Mouse (Mus musculus): Measurements from ENCODE around the gene Dclk3. TPM values are rescaled to one million over a fixed set of nuclear protein-coding genes. Genes with fewer than 3 reads are reported as not detected.

Dclk3 gene
- not detected in 2 replicates for polyA plus RNA-seq (2012; ENCODE audit: insufficient read depth, insufficient read length, low replicate concordance, missing spikeins)

DNA sequence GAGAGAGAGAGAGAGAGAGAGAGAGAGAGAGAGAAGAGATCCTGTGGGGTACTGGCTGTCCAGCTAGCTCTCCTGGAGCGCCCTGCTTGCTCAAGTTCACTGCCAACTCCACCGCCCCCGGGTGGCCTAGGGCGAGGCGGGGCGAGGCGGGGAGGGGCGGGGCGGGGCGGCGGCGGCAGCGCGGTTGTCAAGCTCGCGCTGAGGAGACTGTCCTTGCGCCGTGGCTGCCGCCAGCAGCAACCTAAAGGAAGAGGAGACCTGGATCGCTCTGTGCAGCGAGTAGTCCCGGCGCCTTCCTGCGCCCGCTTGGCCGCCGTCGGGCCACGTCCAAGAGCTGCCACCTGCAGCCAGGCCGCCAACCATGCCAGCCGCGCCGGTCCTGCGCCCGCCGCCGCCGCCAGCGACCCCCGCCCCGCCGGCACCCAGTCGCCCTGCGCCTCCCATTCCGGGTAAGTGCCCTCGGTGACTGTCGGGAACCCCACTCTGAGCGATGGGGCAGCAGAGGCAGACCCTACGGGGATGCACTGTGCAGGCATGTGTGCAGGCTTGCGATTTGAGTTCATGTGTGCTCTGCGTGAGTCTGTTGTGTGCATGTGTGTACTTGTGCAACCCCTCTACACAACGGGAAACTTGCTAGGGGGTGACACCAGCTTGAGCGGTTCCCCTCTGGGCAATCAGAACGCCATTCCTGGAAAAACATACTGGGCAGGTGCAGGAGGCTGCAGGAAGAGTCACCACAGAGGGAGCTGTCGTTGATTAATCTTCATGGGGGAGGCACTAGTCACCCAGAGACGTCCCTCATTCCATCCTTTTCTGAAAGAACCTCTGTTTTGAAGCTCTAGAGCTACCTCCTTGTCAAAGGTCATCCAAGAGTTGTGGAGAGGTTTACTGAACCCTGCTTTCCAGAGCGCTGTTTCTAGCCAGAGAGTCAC, at the start of gene Dclk3:
Dclk3 (plus strand) TSS at position 178 of the 932 bp plus-strand sequence.
- TF ChIP-seq CTCF (IDR thresholded peaks at IDR 0.05; ENCODE audit: insufficient read depth, low read depth, low read length) (no peak), POLR2A (IDR thresholded peaks at IDR 0.05; ENCODE audit: insufficient read depth, low read depth, low read length) (no peak)
- Histone ChIP-seq H3K4me3 (ENCODE audit: insufficient read depth, low read depth, low read length) (peak within 1 kb of the TSS; percentile 51), H3K4me1 (ENCODE audit: control insufficient read depth, insufficient read depth, low read length) (peaks cover 10% of the 10 kb centered on the region), H3K27ac (ENCODE audit: insufficient read depth, low read depth, low read length) (no peak within 1 kb of the TSS)
- 4% methylated on average over 56 of the region's 57 CpGs for WGBS

DNA sequence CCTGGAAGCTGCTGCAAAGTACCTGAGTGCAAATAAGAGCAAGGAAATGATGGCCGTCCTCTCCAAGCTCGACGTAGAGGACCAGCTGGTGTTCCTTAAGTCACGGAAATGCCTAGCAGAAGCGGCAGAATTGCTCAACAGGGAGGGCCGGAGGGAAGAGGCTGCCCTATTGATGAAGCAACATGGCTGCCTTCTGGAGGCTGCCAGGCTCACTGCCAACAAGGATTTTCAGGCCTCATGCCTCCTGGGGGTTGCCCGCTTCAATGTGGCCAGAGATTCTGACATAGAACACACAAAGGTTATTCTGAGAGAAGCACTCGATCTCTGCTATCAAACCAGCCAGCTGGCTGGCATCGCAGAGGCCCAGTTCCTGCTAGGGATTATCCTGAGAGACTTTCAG, 48.9 kb upstream of the Dclk3 start:
- no peak overlapping the region for H3K4me3 ChIP-seq (ENCODE audit: insufficient read depth, low read depth, low read length)
- WGBS, result 66% methylated on average over 9 of the region's 9 CpGs
- TF ChIP-seq POLR2A (IDR thresholded peaks at IDR 0.05; ENCODE audit: insufficient read depth, low read depth, low read length) (no peak), CTCF (IDR thresholded peaks at IDR 0.05; ENCODE audit: insufficient read depth, low read depth, low read length) (no peak)
- H3K4me1 ChIP-seq (ENCODE audit: control insufficient read depth, insufficient read depth, low read length), result peaks cover 11% of the 10 kb centered on the region; the same call in 1 of the 2 replicates
- H3K27ac ChIP-seq (ENCODE audit: insufficient read depth, low read depth, low read length), result no peak overlapping the region

DNA sequence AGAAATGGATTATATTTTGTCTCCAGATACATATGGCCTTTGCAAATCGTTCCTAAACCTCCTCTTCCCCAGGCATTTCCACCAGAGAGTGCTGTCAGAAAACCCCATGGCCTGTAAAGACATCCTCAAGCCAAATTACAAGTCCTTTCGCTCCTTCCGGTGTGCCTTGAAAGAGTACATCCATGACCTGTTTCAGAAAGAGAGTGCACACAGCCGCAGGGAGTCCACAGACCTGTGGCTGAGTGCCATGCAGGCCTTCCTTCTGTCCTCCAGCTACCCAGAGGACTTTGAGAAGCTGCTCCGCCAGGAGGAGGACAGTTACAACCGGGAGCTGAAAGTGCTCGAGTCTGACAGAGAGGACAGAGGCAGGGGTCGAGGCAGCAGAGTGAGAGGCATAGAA, 47.8 kb upstream of the Dclk3 start:
- 87% methylated on average over 8 of the region's 8 CpGs for WGBS
- no peak overlapping the region for H3K27ac ChIP-seq (ENCODE audit: insufficient read depth, low read depth, low read length)
- no peak overlapping the region for H3K4me3 ChIP-seq (ENCODE audit: insufficient read depth, low read depth, low read length)
- TF ChIP-seq POLR2A (IDR thresholded peaks at IDR 0.05; ENCODE audit: insufficient read depth, low read depth, low read length) (no peak), CTCF (IDR thresholded peaks at IDR 0.05; ENCODE audit: insufficient read depth, low read depth, low read length) (no peak)
- H3K4me1 ChIP-seq (ENCODE audit: control insufficient read depth, insufficient read depth, low read length), result peaks cover 6% of the 10 kb centered on the region; the same call in 1 of the 2 replicates

DNA sequence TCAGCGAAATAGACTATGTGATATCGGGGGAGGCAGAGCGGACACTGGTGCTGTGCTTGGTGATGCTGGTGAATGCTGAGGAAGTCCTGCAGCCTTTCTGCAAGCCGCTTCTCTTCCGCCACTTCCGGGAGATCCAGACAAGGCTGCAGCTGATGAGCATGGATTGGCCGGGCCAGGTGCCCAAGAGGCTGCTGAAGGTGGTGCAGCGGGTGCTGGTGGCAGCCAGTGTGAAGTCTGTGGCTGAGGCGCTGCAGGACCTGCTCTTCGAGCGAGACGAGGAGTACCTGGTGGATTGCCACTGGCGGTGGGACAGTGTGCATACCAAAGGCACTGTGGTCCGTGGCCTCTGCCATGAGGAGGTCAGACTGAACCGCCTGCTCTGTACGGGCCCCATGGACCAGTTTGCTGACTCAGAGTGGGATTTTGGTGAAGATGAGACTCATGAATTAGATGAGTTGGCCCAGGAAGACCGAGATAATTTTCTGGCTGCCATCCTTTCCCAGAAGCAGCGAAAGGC, 46.9 kb upstream of the Dclk3 start:
- Histone ChIP-seq H3K4me3 (ENCODE audit: insufficient read depth, low read depth, low read length) (no peak overlapping the region), H3K4me1 (ENCODE audit: control insufficient read depth, insufficient read depth, low read length) (peaks cover 4% of the 10 kb centered on the region; the same call in 1 of the 2 replicates), H3K27ac (ENCODE audit: insufficient read depth, low read depth, low read length) (no peak overlapping the region)
- 90% methylated on average over 18 of the region's 18 CpGs for WGBS
- TF ChIP-seq CTCF (IDR thresholded peaks at IDR 0.05; ENCODE audit: insufficient read depth, low read depth, low read length) (no peak), POLR2A (IDR thresholded peaks at IDR 0.05; ENCODE audit: insufficient read depth, low read depth, low read length) (no peak)

- 60% methylated on average over 5 of the region's 5 CpGs for WGBS
- no peak overlapping the region for H3K4me3 ChIP-seq (ENCODE audit: insufficient read depth, low read depth, low read length)
Observed at GRCm38 (mm10) chr9:111395265-111395664, 43.6 kb upstream of the Dclk3 start.

GRCm38 (mm10) chr9:111398059-111398458, 40.8 kb upstream of the Dclk3 start:
- Histone ChIP-seq H3K27ac (ENCODE audit: insufficient read depth, low read depth, low read length) (no peak overlapping the region), H3K4me1 (ENCODE audit: control insufficient read depth, insufficient read depth, low read length) (peaks cover 5% of the 10 kb centered on the region; the same call in 1 of the 2 replicates), H3K4me3 (ENCODE audit: insufficient read depth, low read depth, low read length) (no peak overlapping the region)
- whole genome bisulfite sequencing, result 93% methylated on average over 2 of the region's 2 CpGs
- TF ChIP-seq POLR2A (IDR thresholded peaks at IDR 0.05; ENCODE audit: insufficient read depth, low read depth, low read length) (no peak), CTCF (IDR thresholded peaks at IDR 0.05; ENCODE audit: insufficient read depth, low read depth, low read length) (no peak)

More at GRCm38 (mm10) chr9:111395265-111395664, 43.6 kb upstream of the Dclk3 start:
- TF ChIP-seq POLR2A (IDR thresholded peaks at IDR 0.05; ENCODE audit: insufficient read depth, low read depth, low read length) (no peak), CTCF (IDR thresholded peaks at IDR 0.05; ENCODE audit: insufficient read depth, low read depth, low read length) (no peak)
- peaks cover 8% of the 10 kb centered on the region; the same call in 1 of the 2 replicates for H3K4me1 ChIP-seq (ENCODE audit: control insufficient read depth, insufficient read depth, low read length)
- no peak overlapping the region for H3K27ac ChIP-seq (ENCODE audit: insufficient read depth, low read depth, low read length)

DNA sequence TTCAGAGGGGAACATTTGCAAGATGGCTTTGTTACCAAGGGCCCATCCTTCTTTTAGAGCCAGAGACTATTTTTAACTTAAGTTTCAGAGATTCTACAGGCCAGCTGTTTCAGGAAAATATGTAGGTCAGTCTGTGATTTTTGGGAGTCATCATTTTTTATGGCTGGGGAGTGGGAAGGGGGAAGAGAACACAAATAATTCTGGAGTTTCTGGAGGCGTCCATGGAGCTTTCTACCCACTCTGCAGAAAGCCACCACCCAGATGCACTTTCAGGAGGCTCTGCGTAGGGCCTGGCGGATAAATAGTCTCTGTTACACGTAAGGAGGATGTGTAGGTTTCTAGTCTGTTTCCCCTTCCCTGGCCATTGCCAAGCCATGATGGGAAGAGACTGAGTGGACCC, 38.8 kb upstream of the Dclk3 start:
- no peak overlapping the region for H3K4me3 ChIP-seq (ENCODE audit: insufficient read depth, low read depth, low read length)
- TF ChIP-seq POLR2A (IDR thresholded peaks at IDR 0.05; ENCODE audit: insufficient read depth, low read depth, low read length) (no peak), CTCF (IDR thresholded peaks at IDR 0.05; ENCODE audit: insufficient read depth, low read depth, low read length) (no peak)
- H3K4me1 ChIP-seq (ENCODE audit: control insufficient read depth, insufficient read depth, low read length), result peaks cover 5% of the 10 kb centered on the region; the same call in 1 of the 2 replicates
- no peak overlapping the region for H3K27ac ChIP-seq (ENCODE audit: insufficient read depth, low read depth, low read length)
- WGBS, result 73% methylated on average over 4 of the region's 4 CpGs

GRCm38 (mm10) chr9:111403159-111403558, 35.7 kb upstream of the Dclk3 start:
- H3K4me1 ChIP-seq (ENCODE audit: control insufficient read depth, insufficient read depth, low read length), result peaks cover 5% of the 10 kb centered on the region; the same call in 1 of the 2 replicates
- no peak overlapping the region for H3K27ac ChIP-seq (ENCODE audit: insufficient read depth, low read depth, low read length)
- TF ChIP-seq POLR2A (IDR thresholded peaks at IDR 0.05; ENCODE audit: insufficient read depth, low read depth, low read length), result no peak
- no peak for TF ChIP-seq CTCF (IDR thresholded peaks at IDR 0.05; ENCODE audit: insufficient read depth, low read depth, low read length)
- H3K4me3 ChIP-seq (ENCODE audit: insufficient read depth, low read depth, low read length), result no peak overlapping the region
- 95% methylated on average over 4 of the region's 4 CpGs for WGBS
